Mouse (Mus musculus): Measurements from ENCODE around the gene Tsen34.
"Not testable (repeated sequence)": the region's sequence is repeated elsewhere in the genome, so short reads cannot be mapped to it uniquely, and the experiment has no call there.

The Tsen34 gene

GRCm38 (mm10) chr7:3707568-3708413, 15.1 kb downstream of the Tsen34 start:
- in situ Hi-C loops (cut with MboI; ENCODE audit: unreplicated experiment in 2 of 2) = loop anchor here in 1 of 2 experiments (10.0 kb wide), 1 partner anchor 797 kb away; the partner anchor contains the start of gene Ppp1r12c

GRCm38 (mm10) chr7:3708447-3708980, 15.9 kb downstream of the Tsen34 start:
- in situ Hi-C loops (cut with MboI; ENCODE audit: unreplicated experiment in 2 of 2) = loop anchor here in 1 of 2 experiments (10.0 kb wide), 1 partner anchor 796 kb away; the partner anchor contains the start of gene Ppp1r12c

- in situ Hi-C loops (cut with MboI; ENCODE audit: unreplicated experiment in 2 of 2) = loop anchor here in 1 of 2 experiments (10.0 kb wide), 1 partner anchor 796 kb away; the partner anchor contains the start of gene Ppp1r12c
Measured at GRCm38 (mm10) chr7:3709000-3709399, 16.3 kb downstream of the Tsen34 start.

GRCm38 (mm10) chr7:3712264-3712942, 19.7 kb downstream of the Tsen34 start:
- in situ Hi-C loops (cut with MboI; ENCODE audit: unreplicated experiment in 2 of 2) = no loop called here

GRCm38 (mm10) chr7:3715249-3715648, 22.6 kb downstream of the Tsen34 start:
- in situ Hi-C loops (cut with MboI; ENCODE audit: unreplicated experiment in 2 of 2) = no loop called here

- in situ Hi-C loops (cut with MboI; ENCODE audit: unreplicated experiment in 2 of 2) = not testable (repeated sequence)
Measured at GRCm38 (mm10) chr7:3720268-3720667, 27.6 kb downstream of the Tsen34 start, which contains the start of gene Pirb. Gene Pirb (minus strand): TSS chr7:3720391.

- in situ Hi-C loops (cut with MboI; ENCODE audit: unreplicated experiment in 2 of 2) = not testable (repeated sequence)
Measured at GRCm38 (mm10) chr7:3725459-3725858, 32.8 kb downstream of the Tsen34 start.

- in situ Hi-C loops (cut with MboI; ENCODE audit: unreplicated experiment in 2 of 2) = not testable (repeated sequence)
Measured at GRCm38 (mm10) chr7:3732675-3733074, 40.0 kb downstream of the Tsen34 start.

Measured in v-Abl transformed pro-B cells (cell line).